Mouse (Mus musculus): Measurements from ENCODE around the gene Tpst2.

DNA sequence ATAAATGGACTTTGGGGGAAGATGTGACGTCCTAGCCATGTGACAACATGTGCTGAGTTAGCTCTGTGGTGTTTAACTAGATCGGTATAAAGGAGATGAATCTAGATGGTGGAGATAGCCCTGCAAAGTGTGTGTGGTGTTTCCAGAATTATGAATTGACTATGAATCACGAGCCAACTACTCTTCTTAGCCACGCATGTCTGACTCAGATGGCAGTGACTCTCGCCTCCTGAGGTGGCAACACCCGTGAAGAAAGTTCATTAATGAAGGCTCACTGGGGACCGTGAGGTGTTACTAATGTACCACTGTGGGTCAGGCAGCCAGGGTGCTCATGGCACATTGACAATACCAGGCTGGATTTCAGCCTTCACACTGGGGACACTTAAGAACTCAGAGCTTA is 12.4 kb upstream of the Tpst2 start:
- TF ChIP-seq EP300 (IDR thresholded peaks at IDR 0.05; ENCODE audit: low read depth) = no peak
- no peak for TF ChIP-seq CTCF (IDR thresholded peaks at IDR 0.05; ENCODE audit: low read depth)
